Mouse (Mus musculus): ENCODE measurements around the gene Hnrnpa0. TPM values are rescaled to one million over a fixed set of nuclear protein-coding genes. Genes with fewer than 3 reads are reported as not detected.
A peak's percentile ranks its signal among the peaks of the same experiment; 100 is the strongest.
"Not testable (repeated sequence)": the region's sequence is repeated elsewhere in the genome, so short reads cannot be mapped to it uniquely, and the experiment has no call there.

Gene Hnrnpa0
- total RNA-seq (2021): 121 and 133 TPM in 2 replicates
- long read RNA-seq, experiment 1, transcript Hnrnpa0-201 (1 exons, 2,678 nt): major isoform, 14 of 14 reads
- long read RNA-seq, experiment 1, partial matches to known transcripts: 0 of 14 reads
- long read RNA-seq, experiment 1, other reads (novel, unspliced or antisense): 0 of 14 reads
- long read RNA-seq, experiment 2, transcript Hnrnpa0-201 (1 exons, 2,678 nt): major isoform, 12 of 12 reads
- long read RNA-seq, experiment 2, partial matches to known transcripts: 0 of 12 reads
- long read RNA-seq, experiment 2, other reads (novel, unspliced or antisense): 0 of 12 reads

DNA sequence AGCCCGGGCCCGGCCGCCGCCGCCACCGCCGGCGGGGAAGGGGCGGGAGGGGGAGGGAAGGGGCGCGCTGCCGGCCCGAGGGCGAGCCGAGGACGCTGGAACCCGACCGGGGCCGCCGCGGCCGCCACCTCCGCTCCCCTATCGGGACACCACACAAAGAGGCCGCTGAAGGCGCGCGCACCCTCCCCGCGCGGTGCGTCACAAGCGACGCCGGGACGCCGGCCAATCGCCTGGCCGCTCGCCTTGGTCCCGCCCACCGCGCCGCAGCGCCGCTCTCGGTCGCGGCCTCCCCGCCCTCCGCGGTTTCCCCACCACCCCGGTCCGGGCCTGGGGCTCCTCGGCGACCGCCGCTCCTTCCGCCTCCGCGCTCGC, at the start of gene Hnrnpa0:
TSS of gene Hnrnpa0 (minus strand) at position 161 of the 372 bp plus-strand sequence.
- DNase-seq: peak; percentile 97

DNA sequence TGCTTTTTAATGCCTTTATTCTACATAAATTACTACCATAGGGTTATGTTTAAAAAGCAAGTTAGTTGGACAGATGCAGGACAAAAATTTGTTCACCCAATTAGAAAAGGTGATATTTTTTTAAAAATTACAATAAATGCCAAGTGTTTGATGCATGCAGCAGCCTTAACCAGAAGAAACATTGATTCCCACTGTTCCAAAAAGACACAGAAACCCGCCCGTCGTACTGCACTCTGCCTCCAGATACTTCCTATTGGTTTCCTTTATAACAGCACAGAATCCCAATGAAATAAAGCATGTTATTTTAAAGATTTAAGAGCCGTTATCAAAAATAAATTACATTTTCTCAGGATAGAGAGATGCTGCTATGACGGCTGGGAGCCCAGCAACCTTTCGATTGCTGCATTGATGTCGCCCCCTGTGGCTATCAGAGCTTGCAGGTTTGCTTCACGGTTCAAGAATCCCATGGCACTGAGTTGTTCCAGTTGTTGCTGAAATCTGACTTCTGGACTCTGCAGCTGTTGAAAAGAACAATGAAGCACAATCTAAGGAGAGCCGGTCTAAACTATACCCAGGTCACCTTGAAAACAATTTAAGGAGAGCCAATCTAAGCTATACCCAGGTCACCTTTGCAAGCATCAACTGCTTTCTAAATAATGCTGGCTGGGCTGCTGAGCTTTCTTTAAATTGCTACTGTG, 49.3 kb upstream of the Hnrnpa0 start:
- peak; percentile 96 for DNase-seq

GRCm38 (mm10) chr13:58176105-58176504, 47.7 kb upstream of the Hnrnpa0 start:
- no peak for DNase-seq

DNA sequence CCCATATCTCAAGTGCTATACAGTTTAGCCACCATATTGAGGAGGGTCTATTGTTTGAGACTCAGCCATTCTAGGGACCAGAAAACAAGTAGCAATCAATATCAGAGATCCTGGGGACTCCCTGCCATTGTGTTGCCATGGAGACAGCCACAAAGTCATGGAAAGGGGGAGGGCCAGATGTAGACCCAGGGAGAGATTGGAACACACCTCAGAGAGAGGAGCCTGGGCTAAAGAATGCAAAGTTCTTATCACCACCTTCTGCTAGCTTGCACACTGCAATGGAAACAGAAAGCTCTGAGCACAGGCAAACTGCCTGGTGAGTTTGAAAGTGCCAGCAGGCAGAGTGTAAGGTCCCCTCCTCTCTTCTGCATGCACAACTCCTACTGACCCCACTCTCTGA, 39.8 kb upstream of the Hnrnpa0 start:
- DNase-seq: no peak

DNA sequence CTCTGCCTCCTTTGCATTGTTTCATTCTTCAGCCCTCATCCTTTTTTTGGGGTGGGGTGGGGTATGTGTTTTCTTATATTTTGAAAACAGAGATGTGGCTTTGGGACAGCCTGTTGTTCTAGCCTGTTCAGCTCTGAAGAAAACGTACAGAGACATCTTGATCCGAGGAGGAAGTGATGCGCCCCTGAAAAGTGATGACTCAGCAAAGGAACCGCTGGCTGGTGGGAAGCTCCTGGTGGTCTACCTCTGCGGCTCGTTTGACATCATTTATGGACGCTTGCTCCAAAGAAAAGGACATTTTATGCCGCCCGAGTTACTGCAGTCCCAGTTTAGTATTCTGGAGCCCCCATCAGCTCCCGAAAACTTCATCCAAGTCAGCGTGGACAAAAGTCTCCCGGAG, 35.0 kb upstream of the Hnrnpa0 start:
- no peak for DNase-seq

GRCm38 (mm10) chr13:58160761-58161160, 32.4 kb upstream of the Hnrnpa0 start:
- no peak for DNase-seq

- peak; percentile 92 for DNase-seq
Measured at GRCm38 (mm10) chr13:58158099-58158912, 29.9 kb upstream of the Hnrnpa0 start.

- peak; percentile 97 for DNase-seq
Measured at GRCm38 (mm10) chr13:58157447-58158098, 29.2 kb upstream of the Hnrnpa0 start, which contains the start of gene Idnk. Idnk (plus strand) TSS chr13:58157649.

DNA sequence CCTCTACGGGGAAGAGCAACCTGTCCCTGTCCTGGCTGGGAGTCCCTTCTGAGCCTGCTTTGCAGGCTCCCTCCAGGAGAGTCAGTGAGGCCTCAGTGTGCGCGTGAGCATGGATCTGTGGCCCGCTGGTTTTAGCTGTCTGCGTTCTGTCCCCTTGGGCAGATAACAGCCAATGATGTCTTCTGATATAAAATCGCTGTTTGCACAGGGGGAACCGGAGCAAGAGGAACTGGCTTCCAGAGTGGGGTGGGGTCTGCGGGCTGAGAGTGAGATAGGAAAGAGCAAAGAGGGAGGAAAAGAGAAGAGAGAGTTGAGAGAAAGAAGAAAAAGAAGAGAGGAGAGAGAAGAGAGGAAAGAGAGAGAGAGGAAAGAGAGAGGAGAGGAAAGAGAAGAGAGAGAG, 28.7 kb upstream of the Hnrnpa0 start:
- DNase-seq: no peak

GRCm38 (mm10) chr13:58156031-58156430, 27.7 kb upstream of the Hnrnpa0 start:
- no peak for DNase-seq

GRCm38 (mm10) chr13:58150442-58150841, 22.1 kb upstream of the Hnrnpa0 start:
- no peak for DNase-seq

DNA sequence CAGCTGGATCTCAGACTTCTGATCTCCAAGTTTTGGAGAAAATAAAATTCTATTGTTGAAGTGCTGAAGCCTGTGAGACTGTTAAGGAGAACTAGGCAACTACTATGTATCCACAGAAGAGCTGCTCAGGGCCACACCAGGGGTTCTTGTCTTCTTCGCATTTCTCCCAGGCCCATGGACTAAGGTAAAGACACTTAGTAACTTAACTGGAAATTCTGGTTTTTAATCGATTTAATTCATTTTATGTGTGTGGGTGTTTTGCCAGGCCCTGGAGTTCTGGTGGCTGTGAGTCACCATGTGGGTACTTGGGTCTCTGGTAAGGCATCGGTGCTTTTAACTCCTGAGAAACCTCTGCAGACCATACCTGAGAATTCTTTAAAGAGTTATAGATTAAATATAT, 21.3 kb upstream of the Hnrnpa0 start:
- no peak for DNase-seq

GRCm38 (mm10) chr13:58149033-58149558, 20.7 kb upstream of the Hnrnpa0 start:
- peak; percentile 25 for DNase-seq

- DNase-seq: peak; percentile 57
Measured at GRCm38 (mm10) chr13:58148256-58148831, 20.0 kb upstream of the Hnrnpa0 start.

- DNase-seq: no peak
Measured at GRCm38 (mm10) chr13:58147760-58148159, 19.4 kb upstream of the Hnrnpa0 start.

DNA sequence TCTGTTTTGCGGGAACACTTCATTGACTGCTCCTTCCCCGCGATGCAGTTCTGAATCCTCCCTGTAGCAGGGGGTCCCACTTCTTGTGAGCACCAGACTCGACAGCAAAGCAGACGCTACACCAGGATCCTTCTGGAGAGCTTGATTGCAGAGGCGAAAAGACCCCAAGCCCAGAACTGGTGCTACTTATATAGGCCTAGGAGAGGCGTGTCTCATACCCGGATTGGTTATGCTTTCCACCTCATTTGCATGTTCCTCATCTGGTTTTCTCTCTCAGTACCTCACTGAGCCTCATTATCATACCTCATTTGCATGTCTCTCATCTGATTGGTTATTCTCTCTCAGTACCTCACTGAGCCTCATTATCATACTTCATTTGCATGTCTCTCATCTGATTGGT, 18.2 kb upstream of the Hnrnpa0 start:
- DNase-seq: not testable (repeated sequence)

GRCm38 (mm10) chr13:58131692-58132091, 3.3 kb upstream of the Hnrnpa0 start:
- no peak for DNase-seq

GRCm38 (mm10) chr13:58129687-58130246, 1.4 kb upstream of the Hnrnpa0 start:
- no peak for DNase-seq

DNA sequence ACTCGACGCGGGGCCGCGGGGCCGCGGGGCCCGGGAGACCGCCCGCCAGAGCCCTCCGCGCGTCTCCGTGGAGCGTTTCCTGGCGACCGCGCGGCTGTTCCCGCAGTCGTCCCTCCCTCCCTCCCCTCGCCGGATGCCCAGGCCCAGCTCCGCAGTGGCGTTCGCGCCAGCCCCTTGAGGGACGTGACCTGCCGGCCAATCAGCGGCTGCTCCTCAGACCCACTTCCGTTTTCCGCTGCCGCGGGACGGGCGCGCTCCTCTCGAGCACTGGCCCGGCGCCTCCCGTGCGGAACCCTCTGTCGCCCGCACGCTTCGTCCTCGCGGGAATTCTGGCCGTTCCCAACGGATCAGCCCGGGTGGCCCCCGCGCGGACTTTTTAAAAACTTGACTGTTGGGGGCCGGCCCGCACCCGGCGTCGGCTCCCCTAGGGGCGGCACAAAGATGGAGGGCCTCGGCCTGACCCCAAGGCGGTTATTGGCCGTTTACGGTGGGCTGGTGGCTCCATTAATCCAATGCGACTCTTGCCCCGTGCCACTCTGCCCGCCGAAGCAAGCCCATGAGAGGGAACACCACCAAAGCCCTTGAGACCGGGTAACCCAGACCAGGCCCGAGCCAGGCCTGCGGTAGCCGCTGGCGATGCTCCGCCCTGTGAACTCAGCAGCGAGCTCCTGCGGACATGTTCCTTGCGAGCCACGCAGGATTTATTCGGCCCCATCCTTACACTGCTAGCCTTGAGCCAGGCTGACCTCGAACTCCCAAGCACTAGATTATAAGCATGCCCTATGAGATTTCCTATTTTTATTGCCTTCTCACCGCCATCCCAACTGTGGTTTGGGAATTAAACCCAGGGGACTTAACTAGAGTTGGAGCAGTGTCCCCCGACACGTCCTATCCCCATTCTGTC, 664 bp upstream of the Hnrnpa0 start:
- peak; percentile 98 for DNase-seq

- DNase-seq: peak; percentile 73
Measured at GRCm38 (mm10) chr13:58127766-58128361, 492 bp downstream of the Hnrnpa0 start.

Data from adrenal gland, postnatal 14 days (tissue).